Mouse (Mus musculus) adrenal gland, adult 2 months (tissue): ENCODE results near the gene Pbld2. TPM values are rescaled to one million over a fixed set of nuclear protein-coding genes. Genes with fewer than 3 reads are reported as not detected.

Experiments used
- DNase-seq: peaks from one replicate; pipeline ENCODE4 v3.0.0; 2021
- long read RNA-seq: library from polyadenylated mRNA; stranded (forward); transcript quantifications from one replicate; pipeline ENCODE4 v2.0.0, GENCODE M21; 2021
- polyA plus RNA-seq: library from polyadenylated mRNA; depleted of rRNA; stranded (reverse); fragments of >200 nt; gene quantifications from 2 replicates; pipeline ENCODE4 v1.2.3, GENCODE M21; 2012; rRNA removed
- total RNA-seq, 2 experiments: library from RNA; stranded (reverse); gene quantifications; 2 replicates each; pipeline ENCODE4 v1.2.3; 2021

Gene Pbld2
- 1 to 10 TPM; 3.1 to 3.9 TPM for total RNA-seq
- polyA plus RNA-seq, result 0.87 and 1.4 TPM in 2 replicates
- long read RNA-seq, partial matches to known transcripts, result 1 of 3 reads
- long read RNA-seq, other reads (novel, unspliced or antisense), result 2 of 3 reads

DNA sequence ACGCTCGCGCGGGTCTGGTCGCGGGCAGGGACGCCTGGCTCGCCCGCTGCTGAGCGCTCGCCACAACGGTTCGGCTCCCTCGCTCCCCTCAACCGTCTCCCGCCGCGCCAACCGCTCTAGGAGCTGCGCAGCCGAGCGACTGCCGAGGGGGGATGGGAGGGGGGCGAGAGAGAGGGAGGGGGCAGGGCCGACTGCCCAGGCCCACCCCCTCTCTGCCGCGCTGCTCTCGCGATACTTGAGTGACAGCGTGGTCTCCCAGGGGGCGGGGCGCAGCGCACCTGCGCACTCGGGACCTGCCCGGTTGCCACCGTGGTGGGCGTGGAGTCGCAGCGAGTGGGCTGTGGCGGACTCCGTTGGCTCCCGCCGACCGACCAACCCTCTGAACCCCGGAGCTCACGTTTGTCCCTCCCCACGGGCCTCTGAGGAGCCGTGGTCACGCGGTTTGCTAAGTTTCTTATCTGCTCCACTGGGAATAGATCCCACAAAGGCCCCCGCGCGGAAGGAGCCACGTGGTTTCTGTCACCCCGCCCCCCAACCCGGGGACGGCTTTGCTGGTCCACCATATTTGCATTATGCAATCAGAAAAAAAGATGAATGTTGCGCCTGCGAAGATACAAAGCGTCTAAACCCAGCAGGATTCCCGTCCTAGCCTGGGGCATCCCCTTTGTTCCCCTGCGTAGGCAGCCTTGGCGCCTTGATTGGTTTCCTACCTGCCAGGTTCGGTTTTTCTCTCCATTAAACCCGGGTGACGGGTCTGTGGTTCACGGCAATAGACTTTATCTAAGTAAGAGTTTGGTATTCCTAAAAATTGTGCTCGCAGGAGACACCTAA is at the start of gene Pbld2, which contains the start of gene Hnrnph3:
TSS of gene Pbld2 (plus strand) at position 567 of the 831 bp plus-strand sequence.
TSS of gene Hnrnph3 (minus strand) at position 469 of the 831 bp plus-strand sequence.
- peak; percentile 100 for DNase-seq

DNA sequence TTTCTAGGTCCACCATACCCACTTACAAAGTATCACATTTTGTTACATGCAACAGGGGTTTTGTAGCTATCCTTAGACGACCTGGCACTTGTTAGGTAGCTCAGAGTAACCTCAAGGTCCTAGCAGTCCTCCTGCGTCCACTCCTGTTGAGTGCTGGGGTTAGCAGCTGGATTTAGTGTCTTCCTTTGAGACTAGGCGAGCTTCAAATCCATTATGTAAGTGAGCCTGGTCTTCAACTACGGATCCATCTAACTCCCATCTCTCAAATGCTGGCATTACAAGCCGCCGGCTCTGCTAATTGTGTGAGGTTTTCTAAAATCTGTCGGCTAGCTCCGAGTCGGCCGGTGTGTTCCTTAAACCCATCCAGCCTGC is 44.5 kb upstream of the Pbld2 start:
- no peak for DNase-seq

DNA sequence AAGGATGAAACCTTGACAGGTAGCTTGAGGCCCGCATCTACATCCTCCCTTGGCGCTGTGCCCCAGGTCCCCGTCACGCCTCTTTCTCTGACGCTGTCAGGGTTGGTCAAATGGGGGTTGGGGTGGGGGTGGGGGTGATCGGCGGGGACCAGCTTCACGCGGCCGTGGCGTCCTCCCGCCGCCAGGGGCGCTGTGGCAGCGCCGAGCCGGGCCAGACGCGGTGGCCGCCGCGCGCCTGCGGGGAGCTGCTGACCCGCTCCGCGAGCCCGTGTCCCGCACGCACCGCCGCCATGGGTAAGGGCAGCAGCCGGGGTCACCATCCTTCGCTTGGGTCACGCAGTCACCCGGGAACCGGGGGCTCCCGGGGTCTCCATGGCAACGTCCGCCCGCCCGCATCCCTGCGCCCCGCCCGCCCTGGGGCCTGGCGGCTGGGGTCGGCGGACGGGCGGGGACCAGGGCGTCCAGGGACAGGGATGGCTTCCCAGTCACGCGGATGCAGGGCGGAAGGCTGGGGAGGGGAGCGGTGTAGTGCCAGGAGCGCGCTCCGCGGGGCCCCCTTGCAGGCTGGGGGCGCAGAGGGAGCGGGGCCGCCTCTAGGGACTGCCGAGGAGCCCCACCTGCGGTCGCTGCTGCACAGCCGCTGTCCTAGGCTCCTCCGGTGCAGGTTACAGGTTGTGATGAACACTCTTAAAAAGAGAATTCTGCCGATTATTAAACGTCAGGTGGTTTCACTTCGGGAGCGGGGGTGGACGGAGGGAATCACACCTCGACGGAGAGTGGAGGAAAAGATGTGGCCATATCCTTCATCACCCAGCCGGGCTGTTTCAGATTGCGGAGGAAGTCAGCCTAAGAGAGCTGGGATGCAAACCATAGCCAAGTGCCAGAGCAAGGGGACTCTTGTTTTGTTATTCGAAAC is 43.8 kb upstream of the Pbld2 start, which contains the start of gene Rufy2:
TSS of gene Rufy2 (plus strand) at position 185 of the 916 bp plus-strand sequence.
- DNase-seq, result peak; percentile 88

DNA sequence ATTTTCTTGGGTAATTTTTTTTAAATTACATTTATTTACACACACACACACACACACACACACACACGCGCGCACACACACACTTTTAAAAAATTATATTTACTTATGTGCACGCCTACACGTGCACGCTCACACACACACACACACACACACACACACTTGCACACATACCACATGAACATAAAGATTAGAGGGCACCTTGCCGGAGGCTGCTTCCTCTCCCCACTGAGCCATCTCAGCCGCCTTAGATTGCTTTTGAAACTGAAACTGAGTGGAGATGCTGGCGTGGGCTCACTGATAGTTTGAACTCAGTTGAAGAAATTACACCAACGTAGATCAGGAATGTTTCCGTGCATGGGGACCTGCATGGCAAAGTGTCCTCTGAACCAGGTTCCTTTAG is 40.0 kb upstream of the Pbld2 start:
- no peak for DNase-seq

DNA sequence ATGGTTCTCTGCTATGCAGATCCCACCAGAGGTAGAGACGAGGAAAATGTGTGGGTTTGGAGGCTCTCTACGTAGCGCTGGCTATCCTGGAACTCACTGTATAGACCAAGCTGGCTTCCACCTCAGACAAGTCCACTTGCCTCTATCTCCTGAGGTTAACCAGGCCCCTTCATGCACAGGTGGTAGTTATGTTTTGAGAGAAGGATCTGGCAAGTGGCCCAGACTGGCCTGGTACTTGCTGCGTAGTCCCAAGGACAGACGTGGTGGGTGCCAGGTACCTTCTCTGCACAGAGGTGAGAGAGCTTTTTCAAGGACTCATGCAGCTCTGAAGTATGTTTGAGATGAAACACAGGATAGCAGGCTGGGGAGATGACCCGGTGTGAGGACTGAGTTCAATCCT is 39.6 kb upstream of the Pbld2 start:
- DNase-seq, result no peak

DNA sequence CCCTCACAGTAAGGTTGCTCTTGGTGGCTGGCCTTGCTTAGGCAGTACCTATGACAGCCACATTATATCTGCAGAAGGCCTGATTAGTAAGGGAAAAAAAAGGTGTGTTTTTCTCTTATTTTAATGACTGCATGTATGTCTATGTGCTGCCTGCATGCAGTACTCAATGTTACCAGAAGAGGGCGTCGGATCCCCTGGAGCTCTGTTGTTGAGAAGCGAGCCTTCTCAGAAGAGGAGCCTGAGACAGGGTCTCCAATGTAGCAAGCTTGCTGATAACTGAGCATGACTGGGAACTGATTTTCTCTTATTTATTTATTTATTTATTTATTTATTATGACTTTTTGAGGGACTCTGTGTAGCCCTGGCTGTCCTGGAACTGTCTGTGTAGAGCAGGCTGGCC is 36.8 kb upstream of the Pbld2 start:
- DNase-seq, result no peak

DNA sequence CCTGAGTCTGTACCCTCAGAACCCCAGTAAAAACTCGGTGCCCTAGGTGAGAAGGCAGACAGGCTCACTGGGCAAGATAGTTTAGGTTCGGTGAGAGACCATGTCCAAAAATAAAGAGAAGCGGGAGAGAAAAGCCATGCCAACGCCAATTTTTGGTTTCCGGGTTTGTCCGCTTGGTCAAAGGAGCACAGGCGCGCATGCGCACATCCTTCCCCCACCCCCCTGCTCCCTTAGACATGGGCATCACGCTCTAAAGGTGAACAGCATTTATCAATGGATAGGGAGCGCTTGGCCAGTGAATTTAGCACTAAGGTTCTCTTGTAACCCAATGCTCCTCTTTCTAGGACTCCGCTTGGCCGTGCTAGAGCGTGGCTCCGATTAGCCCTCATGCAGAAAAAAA is 33.5 kb upstream of the Pbld2 start:
- DNase-seq, result no peak

DNA sequence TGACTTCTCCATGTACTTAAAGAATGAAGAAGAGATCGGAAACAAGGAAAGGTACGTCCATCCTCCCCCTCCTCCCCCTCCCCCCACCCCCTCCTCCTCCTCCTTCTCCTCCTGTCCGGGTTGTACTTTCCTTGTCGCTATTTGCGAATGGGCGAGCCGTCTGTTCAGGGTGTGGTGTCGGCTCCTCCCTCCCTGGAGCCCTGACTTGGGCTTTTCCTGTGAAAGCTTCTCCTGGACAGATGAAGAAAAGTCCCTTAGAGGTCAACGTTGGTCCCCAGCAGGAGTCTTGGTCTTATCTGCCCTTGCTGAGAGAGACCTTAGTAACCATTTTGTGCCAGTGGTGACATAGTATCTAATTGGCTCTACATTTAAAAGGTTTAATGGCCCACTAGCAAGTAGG is 30.1 kb upstream of the Pbld2 start:
- no peak for DNase-seq

DNA sequence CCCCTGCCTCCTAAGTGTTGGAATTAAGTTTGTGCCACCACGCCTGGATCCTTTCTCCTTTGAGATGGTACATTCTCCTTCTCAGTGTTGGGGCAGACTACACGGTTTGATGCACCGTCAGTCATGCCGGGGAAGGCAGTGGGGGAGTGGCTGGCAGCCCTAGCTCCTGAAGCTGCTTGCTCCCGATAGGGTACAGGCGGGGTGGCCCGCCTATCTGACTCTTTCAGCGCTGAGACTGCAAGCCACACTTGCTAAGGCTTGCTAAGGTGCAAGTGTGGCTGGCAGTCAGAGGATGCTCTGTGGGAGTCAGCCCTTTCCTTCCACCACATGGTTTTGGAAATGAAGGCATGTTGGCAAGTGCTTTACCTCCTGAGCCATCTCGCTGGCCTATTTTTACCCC is 23.5 kb upstream of the Pbld2 start:
- DNase-seq, result no peak

DNA sequence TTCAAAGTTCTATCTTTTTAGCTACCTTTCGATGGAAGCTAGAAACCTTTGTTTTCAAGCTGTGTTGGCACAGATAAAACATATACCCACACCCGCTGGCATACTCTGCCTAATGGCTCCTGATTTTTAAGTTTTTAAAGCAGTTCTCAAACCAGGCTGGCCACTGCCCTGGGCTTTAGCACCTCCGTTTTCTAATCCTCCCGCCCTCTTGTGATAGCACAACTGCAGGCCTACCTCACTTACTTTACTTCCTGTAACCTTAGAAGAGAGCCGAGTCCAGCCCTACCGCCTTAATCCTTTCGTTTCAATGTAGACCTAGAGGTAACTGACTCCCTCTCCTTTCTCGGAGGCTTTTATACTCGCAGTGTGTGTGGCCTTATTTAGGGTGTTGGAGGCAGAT is 20.9 kb upstream of the Pbld2 start:
- no peak for DNase-seq

DNA sequence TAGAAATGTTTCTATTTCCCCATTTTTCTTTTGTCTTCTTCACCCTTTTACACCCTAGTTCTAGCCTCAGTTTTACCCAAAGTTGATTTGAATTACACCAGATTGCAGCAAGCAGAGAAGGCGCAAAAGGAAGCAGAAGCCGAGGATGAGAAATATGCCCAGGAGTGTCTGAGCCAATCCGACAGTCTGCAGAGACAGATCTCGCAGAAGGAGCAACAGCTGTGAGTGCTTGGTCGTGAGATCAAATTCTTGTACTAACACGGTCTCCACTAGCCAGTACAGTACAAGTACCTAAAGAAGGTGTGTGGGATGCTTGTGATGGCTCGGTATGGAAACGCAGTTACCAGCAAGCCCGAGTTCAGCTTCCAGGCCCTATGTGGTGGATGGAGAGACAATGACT is 19.6 kb upstream of the Pbld2 start:
- DNase-seq, result no peak

DNA sequence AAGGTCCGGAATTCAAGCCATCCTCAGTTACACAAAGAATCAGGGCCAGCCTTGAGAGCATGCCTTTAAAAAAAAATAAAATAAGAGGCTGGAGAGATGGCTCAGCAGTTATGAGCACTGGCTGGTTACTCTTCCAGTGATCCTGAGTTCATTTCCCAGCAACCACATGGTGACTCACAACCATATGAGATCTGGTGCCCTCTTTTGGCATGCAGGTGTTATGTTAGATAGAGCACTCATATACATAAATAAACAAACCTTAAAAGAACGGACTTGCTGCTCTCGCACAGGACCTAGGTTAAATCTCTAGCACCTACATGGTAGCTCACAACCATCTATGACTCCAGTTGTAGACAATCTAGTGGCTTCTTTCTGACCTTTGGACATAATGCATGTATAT is 15.9 kb upstream of the Pbld2 start:
- no peak for DNase-seq

DNA sequence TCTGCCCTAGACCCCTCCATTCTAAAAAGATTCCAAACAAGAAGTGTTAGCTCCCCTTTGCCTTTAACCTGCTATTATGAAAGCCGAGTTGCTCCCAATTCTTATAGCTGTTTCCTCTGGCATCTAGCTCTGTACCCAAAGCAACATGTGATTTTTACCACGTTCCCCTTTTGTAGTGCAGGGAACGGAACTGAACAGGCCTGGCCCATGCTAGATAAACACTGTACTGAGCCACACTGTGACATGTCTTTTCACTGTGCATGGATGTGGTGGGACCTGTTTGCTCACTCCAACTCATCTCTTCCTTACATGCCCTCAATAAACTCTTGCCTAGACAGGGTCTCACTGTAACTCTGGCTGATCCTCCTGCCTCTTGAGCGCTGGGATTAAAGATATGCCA is 13.8 kb upstream of the Pbld2 start:
- no peak for DNase-seq

DNA sequence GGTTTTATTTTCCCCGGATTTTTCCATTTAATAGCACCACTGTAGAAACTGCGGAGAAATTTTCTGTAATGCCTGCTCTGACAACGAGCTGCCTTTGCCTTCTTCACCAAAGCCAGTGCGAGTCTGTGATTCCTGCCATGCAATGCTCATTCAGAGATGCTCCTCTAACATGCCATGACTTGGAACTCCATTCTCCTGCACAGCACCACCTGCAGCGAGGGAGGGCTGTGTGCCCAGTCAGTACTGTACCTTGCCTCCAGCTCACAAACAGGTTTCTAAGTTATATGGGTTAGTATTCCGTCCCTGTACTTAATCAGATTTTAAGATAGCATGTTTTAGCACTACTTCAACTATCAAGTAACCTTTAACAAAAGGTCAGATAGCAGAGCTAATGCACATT is 12.6 kb upstream of the Pbld2 start:
- DNase-seq, result no peak

DNA sequence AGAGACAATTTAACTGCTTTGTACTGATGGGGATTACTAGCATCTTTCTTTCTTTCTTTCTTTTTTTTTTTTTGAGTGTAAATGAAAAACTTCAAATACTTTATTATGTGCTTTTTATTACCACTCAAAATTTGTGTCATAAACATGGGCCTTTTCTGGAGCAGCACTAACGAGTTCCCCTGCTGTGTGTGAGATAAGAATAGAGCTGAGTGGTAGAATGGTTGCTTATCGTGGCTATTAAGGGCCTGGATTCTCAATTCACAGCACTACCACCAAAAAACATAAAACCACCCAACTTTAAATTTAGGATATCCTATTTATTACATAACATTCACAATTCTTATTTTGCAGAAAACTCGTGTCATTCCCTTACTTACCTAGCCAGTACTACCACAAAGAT is 10.6 kb upstream of the Pbld2 start:
- DNase-seq, result no peak

DNA sequence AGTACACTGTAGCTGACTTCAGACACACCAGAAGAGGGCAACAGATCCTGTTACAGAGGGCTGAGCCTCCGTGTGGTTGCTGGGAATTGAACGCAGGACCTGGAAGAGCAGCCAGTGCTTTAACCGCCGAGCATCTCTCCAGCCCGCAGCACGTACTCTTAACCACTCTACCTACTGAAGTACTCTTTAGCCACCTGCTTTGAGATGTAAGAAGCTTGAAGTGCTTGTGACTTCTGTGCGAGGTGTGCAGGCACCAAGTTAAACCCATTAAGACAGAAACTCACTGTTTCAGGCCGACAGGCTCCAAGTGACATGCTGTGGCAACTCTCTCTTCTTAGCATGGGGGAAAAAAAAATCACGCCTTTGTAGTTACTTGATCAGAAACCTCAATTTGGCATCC is 9.9 kb upstream of the Pbld2 start:
- no peak for DNase-seq

DNA sequence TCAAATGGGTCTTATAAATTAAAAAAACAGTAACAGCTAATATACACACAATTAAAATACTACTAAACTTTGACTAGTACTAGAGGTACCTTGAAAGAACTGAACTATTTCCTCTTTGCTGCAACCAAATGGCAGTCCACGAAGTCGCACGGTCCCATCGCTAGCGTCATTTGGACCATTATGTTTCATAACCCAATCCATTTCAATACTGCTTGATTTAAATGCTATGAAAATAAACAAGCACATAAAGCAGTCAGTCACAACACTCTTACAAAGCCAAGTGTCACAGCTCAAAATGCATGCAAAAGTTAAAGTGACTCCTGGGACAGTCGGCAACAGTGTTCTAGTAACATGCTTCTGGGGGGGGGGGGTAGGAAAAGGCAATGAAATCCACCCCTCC is 4.8 kb upstream of the Pbld2 start:
- no peak for DNase-seq

DNA sequence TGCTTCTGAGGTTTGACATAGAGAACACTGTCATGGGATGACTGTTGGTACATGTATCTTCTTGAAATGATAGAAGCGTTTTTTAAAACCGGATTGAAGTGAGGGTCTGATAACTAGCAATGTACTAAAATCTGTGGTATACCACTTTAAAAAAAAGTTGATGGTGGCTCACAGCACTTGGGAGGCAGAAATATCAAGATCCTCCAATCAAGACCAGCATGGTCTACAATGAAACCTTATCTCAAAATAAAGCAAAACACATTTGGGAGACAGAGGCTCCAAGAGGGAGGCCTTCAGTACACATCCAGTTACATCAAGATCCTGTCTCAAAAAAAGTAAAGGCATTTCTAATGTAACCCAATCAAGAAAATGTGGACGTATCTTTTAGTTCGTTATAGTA is 2.4 kb upstream of the Pbld2 start:
- DNase-seq, result no peak

DNA sequence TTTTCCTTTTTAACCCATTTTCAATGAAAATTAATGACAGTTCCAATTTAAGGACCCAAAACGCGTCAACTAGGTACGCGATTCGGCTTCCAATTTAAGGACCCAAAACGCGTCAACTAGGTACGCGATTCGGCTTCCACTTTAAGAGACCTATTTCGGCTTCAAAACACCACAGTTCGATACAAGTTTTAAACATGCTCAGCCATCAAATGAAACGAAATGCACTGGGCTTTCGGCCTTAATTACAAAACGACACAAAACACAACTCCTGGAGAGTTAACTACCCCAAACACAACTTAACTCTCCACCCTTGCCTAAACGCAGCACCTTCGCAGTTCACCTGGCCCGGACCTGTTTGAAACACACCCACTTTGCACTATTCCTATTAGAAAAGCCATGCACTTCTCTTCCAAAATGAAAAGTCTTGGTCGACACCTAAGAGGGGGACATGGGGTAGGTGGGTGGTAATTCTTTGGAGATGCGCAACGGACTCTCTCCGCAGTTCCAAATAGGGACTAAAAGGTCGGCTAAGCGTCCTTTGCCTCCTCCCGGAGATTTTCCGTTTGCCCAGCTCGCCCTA is 1.5 kb upstream of the Pbld2 start:
- DNase-seq, result no peak

DNA sequence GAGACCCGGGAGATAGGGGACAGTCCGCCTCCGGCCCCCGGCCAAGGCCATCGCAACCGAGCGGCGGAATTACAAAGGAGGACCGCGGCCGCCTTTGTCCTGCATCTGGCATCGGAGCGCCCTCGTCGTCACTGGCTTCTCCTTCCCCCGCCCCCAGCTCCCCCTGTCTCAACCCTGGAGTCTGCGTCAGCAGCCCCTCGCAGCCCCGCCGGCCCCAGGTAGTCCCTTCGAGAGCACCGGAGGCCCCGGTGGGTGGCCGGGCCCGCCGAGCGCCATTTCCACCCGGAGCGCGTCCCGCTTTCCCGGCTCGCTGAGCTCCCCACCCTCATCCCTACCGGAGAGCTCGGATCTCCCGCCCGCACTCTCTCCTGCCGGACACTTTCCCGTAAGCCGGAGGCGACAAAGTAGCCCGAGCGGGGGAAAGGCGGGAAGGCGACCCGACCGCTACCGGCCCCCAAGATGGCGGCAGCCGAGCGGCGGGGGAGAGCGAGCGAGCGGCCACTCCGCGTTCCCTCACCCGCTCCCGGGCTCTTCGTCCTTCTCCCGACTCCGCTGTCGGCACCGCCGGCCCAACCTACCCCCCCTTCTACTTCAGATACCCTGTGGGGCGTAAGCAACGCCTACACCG is 880 bp upstream of the Pbld2 start:
- peak; percentile 86 for DNase-seq

DNA sequence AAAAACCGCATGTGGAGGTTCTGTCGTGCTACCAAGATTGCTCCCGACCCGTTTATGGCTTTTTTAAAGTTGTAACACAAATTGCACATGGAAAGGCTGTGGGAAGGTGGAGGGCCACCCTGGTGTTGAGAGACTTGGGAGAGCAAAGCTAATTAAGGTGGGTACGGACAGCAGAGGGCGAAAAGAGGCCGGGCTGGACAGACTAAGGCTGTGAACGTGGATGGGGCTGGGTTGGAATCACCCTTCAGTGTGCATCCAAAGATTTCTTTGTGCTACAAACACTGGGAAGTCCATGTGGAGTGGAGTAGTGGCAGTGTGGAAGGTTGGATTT is 430 bp downstream of the Pbld2 start:
- DNase-seq, result peak; percentile 82

DNA sequence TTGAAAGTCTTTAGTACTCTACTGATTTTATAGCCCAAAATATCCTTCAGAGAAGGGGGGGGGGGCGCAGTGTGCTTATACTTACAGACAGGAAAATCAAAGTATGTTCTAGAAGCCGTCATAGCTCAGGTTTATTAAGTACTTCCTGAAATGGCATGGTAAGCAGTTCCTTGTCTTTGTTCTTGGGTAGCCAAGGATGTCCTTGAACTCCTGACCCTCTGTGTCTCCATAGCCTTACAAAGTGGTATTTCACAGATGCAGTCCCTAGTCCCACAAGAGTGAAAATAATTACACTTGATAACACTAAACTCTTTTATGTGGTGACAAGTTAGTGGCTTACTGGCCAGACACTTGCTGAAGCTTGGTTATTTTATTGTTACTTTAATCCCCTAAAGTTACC is 901 bp downstream of the Pbld2 start:
- no peak for DNase-seq
